Mouse (Mus musculus): ENCODE measurements around the gene Ghrl. TPM values are rescaled to one million over a fixed set of nuclear protein-coding genes. Genes with fewer than 3 reads are reported as not detected.

Ghrl gene
- polyA plus RNA-seq (2015; fragmentation: Nextera tagmentation; extraction: Ambion mirVana) = 5.5 and 6.0 TPM in 2 replicates

DNA sequence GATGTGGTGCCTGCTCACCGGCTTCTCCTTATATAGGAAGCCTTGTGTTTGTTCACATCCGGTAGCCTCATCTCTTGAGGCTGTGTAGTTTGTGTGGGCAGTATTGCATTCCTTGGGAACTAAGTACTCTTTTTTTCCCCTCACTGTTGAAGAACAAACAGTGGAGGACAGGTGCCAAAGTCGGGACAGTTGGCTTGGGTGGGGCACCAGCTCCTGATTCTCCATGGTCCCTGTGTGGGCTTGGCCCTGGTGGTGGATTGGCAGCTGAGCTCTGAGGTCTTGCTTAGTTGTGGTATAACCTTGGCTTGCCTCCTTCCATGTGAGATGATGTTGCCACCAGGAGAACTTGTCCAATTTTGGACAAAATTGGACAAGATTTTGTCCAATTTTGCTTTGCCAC is at the start of gene Ghrl:
Gene Ghrl (minus strand): TSS at position 3 of the 400 bp plus-strand sequence.
- H3K9me3 ChIP-seq (ENCODE audit: low read length) = no peaks in the 10 kb centered on the region
- H3K36me3 ChIP-seq (ENCODE audit: insufficient read depth, low read length) = peaks cover 10% of the 10 kb centered on the region
- H3K4me1 ChIP-seq (ENCODE audit: insufficient read depth, low read depth, low read length) = no peaks in the 10 kb centered on the region
- H3K27ac ChIP-seq (ENCODE audit: low read length) = no peak within 1 kb of the TSS
- no peak within 1 kb of the TSS for H3K4me3 ChIP-seq (ENCODE audit: low read depth, low read length)
- WGBS = 58% methylated on average over 3 of the region's 3 CpGs
- no peak for ATAC-seq
- no peak for DNase-seq (ENCODE audit: low spot score)
- TF ChIP-seq CTCF (IDR thresholded peaks at IDR 0.05) (no peak), EP300 (IDR thresholded peaks at IDR 0.05) (no peak)
- no peaks in the 10 kb centered on the region for H3K27me3 ChIP-seq (replicated peaks; ENCODE audit: insufficient read depth, low read length)
- no peak within 1 kb of the TSS for H3K4me2 ChIP-seq (replicated peaks; ENCODE audit: low read depth, low read length)
- H3K9ac ChIP-seq (replicated peaks; ENCODE audit: low read depth) = no peak within 1 kb of the TSS

DNA sequence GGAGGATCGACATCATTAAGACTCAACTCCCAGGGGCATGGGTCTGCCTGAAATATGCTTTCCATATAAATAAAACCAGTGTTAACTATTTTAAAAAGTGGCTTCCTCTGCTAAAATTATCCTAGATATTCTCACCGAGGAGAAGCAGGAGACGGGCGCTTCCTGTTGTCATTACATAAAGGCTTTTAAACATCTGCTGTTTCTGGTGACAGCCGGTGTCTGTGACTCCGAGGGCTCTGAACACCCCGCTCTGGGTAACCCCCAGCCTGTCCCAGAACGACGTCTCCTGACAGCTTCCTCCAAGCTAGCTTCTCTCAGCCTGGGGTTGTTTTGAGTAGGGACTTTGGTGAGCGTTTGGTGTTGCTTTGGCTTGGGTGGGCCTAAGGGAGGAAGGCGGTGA is 49.1 kb upstream of the Ghrl start:
- H3K4me3 ChIP-seq (ENCODE audit: low read depth, low read length) = no peak overlapping the region
- no peak for ATAC-seq
- 38% methylated on average over 11 of the region's 11 CpGs for WGBS

DNA sequence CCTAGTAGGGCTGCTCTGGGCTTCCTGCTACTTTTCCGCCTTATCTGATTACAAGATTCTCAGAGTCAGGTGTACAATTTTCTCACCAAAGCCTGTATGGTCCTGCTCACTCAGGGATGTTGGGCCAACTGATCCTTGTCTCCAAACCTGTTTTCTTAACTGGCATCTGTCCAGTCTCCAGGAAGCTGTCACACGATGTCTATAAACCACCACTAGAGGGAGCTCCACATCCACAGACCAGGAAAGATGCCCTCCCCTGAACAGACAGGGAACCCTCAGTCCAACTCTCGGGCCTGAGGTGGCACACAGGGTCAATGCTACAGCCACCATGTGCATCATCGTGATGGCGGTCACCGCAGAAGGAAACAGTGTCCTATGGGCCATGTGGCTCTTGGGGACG is 42.0 kb upstream of the Ghrl start:
- Histone ChIP-seq H3K4me3 (ENCODE audit: low read depth, low read length) (no peak overlapping the region), H3K9me3 (ENCODE audit: low read length) (no peaks in the 10 kb centered on the region), H3K36me3 (ENCODE audit: insufficient read depth, low read length) (no peaks in the 10 kb centered on the region), H3K27me3 (replicated peaks; ENCODE audit: insufficient read depth, low read length) (no peaks in the 10 kb centered on the region; the same call in 1 of the 2 replicates), H3K27ac (ENCODE audit: low read length) (no peak overlapping the region), H3K4me1 (ENCODE audit: insufficient read depth, low read depth, low read length) (no peaks in the 10 kb centered on the region), H3K4me2 (replicated peaks; ENCODE audit: low read depth, low read length) (no peak overlapping the region), H3K9ac (replicated peaks; ENCODE audit: low read depth) (no peak overlapping the region)
- DNase-seq (ENCODE audit: low spot score) (peak; percentile 87), ATAC-seq (peak; percentile 43; the same call in 1 of the 2 replicates)
- TF ChIP-seq EP300 (IDR thresholded peaks at IDR 0.05) (no peak), CTCF (IDR thresholded peaks at IDR 0.05) (peak; percentile 95)
- 22% methylated on average over 7 of the region's 7 CpGs for WGBS

More for the DNA sequence above, 49.1 kb upstream of the Ghrl start:
- H3K4me1 ChIP-seq (ENCODE audit: insufficient read depth, low read depth, low read length) = no peaks in the 10 kb centered on the region
- H3K9ac ChIP-seq (replicated peaks; ENCODE audit: low read depth) = no peak overlapping the region
- H3K36me3 ChIP-seq (ENCODE audit: insufficient read depth, low read length) = no peaks in the 10 kb centered on the region
- H3K27me3 ChIP-seq (replicated peaks; ENCODE audit: insufficient read depth, low read length) = no peaks in the 10 kb centered on the region; the same call in 1 of the 2 replicates
- DNase-seq (ENCODE audit: low spot score) = no peak
- TF ChIP-seq EP300 (IDR thresholded peaks at IDR 0.05) (no peak), CTCF (IDR thresholded peaks at IDR 0.05) (no peak)
- no peaks in the 10 kb centered on the region for H3K9me3 ChIP-seq (ENCODE audit: low read length)
- H3K27ac ChIP-seq (ENCODE audit: low read length) = no peak overlapping the region
- no peak overlapping the region for H3K4me2 ChIP-seq (replicated peaks; ENCODE audit: low read depth, low read length)

DNA sequence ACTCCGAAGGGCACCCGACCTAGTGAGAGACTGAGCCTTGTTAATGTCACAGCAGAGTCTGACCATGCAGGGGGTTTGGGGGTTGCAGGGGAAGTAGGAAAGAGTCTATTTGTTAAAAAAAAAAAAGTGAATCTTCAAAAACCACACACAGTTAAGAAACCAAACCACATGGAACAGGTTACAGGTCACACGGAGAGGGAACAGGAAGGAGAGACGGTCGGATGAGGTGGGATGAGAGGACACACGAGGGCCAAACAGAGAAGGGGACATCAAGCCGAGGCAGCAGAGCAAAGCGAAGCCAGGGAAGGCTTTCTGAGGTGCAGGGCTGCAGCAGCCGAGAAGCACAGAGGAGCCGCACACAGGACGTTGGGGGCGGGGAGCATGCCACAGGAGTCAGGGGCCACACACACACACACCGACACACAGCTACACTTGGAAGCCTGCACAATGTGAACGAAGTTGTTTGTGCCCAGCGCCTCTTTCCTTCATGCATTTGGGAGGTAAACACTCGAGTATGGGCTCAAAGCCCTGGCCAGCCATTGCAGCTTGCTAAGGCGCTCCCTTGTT is 29.5 kb upstream of the Ghrl start:
- no peak overlapping the region for H3K9ac ChIP-seq (replicated peaks; ENCODE audit: low read depth)
- no peak for DNase-seq (ENCODE audit: low spot score)
- H3K4me2 ChIP-seq (replicated peaks; ENCODE audit: low read depth, low read length) = no peak overlapping the region
- H3K9me3 ChIP-seq (ENCODE audit: low read length) = no peaks in the 10 kb centered on the region
- TF ChIP-seq EP300 (IDR thresholded peaks at IDR 0.05) (no peak), CTCF (IDR thresholded peaks at IDR 0.05) (no peak)
- no peaks in the 10 kb centered on the region for H3K4me1 ChIP-seq (ENCODE audit: insufficient read depth, low read depth, low read length)
- H3K27me3 ChIP-seq (replicated peaks; ENCODE audit: insufficient read depth, low read length) = 0 out of 2 replicates have a peak, but pooled peaks cover 5% of the 10 kb centered on the region
- ATAC-seq = no peak
- WGBS = 51% methylated on average over 17 of the region's 17 CpGs
- no peaks in the 10 kb centered on the region for H3K36me3 ChIP-seq (ENCODE audit: insufficient read depth, low read length)
- no peak overlapping the region for H3K4me3 ChIP-seq (ENCODE audit: low read depth, low read length)
- H3K27ac ChIP-seq (ENCODE audit: low read length) = no peak overlapping the region

DNA sequence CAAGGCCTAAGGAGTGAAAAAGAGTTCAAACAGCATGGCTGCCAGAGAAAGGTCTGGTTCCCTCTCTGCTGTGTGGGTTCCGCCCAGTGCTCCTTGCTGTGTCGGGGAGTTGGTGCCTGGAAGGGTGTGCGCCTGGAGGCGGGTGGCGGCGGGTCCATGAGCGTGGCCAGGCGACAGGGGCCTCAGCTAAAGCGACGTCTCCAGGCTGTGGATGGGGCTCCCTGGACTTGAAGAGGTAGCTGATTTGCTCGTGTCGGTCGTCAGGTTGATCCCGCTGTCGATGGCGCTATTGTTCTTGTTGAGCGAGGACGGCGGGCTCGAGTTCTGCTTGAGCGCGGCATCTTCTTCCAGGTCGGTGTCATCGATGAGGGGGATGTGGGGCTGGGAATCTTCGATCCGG is 28.7 kb upstream of the Ghrl start:
- WGBS = 23% methylated on average over 26 of the region's 26 CpGs
- ATAC-seq = no peak
- Histone ChIP-seq H3K4me3 (ENCODE audit: low read depth, low read length) (no peak overlapping the region), H3K27me3 (replicated peaks; ENCODE audit: insufficient read depth, low read length) (0 out of 2 replicates have a peak, but pooled peaks cover 5% of the 10 kb centered on the region), H3K4me1 (ENCODE audit: insufficient read depth, low read depth, low read length) (no peaks in the 10 kb centered on the region), H3K9ac (replicated peaks; ENCODE audit: low read depth) (no peak overlapping the region), H3K36me3 (ENCODE audit: insufficient read depth, low read length) (no peaks in the 10 kb centered on the region), H3K9me3 (ENCODE audit: low read length) (no peaks in the 10 kb centered on the region), H3K27ac (ENCODE audit: low read length) (no peak overlapping the region), H3K4me2 (replicated peaks; ENCODE audit: low read depth, low read length) (peak overlapping the region; percentile 28; the same call in 1 of the 2 replicates)
- no peak for DNase-seq (ENCODE audit: low spot score)
- TF ChIP-seq CTCF (IDR thresholded peaks at IDR 0.05) = no peak
- TF ChIP-seq EP300 (IDR thresholded peaks at IDR 0.05) = no peak

DNA sequence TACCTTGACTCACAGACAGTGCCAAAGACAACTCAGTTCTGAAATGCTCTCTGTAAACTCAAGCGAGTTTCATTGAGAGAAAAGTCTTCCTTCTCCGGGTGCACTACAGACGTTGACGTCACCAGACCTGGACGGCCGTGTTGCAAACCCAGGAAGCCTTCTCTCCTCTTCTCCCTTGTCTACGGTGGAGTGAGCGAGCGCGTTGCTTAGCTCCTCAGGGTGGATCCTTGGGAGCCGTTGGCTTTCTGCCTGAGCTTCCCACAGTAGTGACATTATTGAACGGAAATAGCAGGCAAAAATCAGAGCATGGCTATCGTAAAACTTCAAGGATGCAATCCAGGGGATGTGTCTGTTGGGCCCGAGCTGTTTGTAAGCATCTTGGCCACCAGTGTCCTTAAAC is 27.6 kb upstream of the Ghrl start:
- TF ChIP-seq EP300 (IDR thresholded peaks at IDR 0.05) (no peak), CTCF (IDR thresholded peaks at IDR 0.05) (no peak)
- whole genome bisulfite sequencing = 85% methylated on average over 14 of the region's 14 CpGs
- no peak overlapping the region for H3K4me3 ChIP-seq (ENCODE audit: low read depth, low read length)
- H3K9me3 ChIP-seq (ENCODE audit: low read length) = no peaks in the 10 kb centered on the region
- H3K4me1 ChIP-seq (ENCODE audit: insufficient read depth, low read depth, low read length) = no peaks in the 10 kb centered on the region
- no peak for DNase-seq (ENCODE audit: low spot score)
- 0 out of 2 replicates have a peak, but pooled peaks cover 5% of the 10 kb centered on the region for H3K27me3 ChIP-seq (replicated peaks; ENCODE audit: insufficient read depth, low read length)
- no peaks in the 10 kb centered on the region for H3K36me3 ChIP-seq (ENCODE audit: insufficient read depth, low read length)
- no peak overlapping the region for H3K4me2 ChIP-seq (replicated peaks; ENCODE audit: low read depth, low read length)
- no peak for ATAC-seq
- no peak overlapping the region for H3K9ac ChIP-seq (replicated peaks; ENCODE audit: low read depth)
- H3K27ac ChIP-seq (ENCODE audit: low read length) = no peak overlapping the region

All from lung, postnatal 0 days (tissue).